Mouse (Mus musculus) layer of hippocampus, adult 18-20 months (tissue): ENCODE results near the gene Ccr4. TPM values are rescaled to one million over a fixed set of nuclear protein-coding genes. Genes with fewer than 3 reads are reported as not detected.

Experiments
- DNase-seq, 2 experiments: peaks; one replicate each; pipeline ENCODE4 v3.0.0; 2022; ENCODE audit warnings: low spot score in 2 of 2
- total RNA-seq, 2 experiments: library from RNA; stranded (reverse); gene quantifications; 2 replicates each; pipeline ENCODE4 v1.2.3; 2021

Ccr4 gene
- total RNA-seq, 2 experiments from 2014 or later: not detected

DNA sequence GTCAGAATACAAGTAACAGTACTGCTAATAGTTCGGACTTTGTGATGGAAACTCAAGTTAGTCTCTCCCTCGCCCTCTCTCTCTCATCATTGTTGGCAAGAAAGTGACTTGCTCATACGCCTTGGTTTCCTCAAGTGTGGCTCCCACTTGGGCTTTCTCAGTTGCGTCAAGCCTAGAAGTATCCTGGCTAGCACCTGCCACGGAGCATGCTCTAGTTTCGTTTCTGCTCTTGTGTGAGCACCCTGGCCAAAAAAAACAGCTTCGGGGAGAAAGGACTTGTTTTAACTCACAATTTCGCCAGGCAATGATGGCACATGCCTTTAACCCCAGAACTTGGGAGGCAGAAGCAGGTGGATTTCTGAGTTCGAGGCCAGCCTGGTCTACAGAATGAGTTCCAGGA, 27.7 kb downstream of the Ccr4 start:
- no peak for DNase-seq

GRCm38 (mm10) chr9:114471892-114472291, 32.8 kb downstream of the Ccr4 start:
- DNase-seq: no peak

DNA sequence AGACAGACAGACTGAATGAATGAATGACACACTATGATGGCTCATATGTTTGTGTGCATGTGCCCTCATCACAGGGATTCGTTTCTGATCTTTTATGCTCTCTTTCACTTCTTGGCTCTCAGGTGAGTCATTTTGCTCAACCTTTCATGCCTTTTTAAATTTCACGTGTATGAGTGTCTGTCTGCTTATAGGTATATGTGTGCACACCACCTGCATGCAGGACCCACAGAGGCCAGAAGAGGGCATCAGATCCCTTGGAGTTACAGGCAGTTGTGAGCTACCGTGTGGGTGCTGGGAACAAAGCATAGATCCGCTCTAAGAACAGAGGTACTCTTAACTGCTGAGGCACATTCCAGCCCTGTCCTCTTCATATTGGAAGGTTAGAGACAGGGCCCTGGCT, 36.0 kb downstream of the Ccr4 start:
- DNase-seq: no peak

- DNase-seq: no peak
Observed at GRCm38 (mm10) chr9:114468217-114468616, 36.5 kb downstream of the Ccr4 start.

GRCm38 (mm10) chr9:114466871-114467270, 37.8 kb downstream of the Ccr4 start:
- DNase-seq: no peak

DNA sequence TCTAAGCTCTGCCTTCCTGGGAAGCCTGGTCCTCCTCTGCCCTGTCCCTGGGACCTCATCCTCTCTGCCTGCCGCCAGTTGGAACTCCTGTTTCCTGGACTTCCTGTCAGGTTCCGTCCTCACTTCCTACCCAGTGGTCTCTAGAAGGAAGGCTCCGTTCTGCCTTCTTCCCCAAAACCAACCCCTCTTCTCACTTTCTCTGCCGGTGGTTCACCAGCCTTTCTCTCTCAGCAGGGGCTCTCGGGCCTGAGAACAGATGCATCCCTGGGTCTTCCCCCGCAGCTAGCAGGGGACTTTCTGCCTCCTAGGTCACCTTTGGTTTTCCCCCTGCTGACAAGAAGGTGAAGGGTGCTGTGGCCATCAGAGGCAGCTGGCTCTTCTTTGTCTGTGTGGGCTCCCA, 39.3 kb downstream of the Ccr4 start:
- no peak for DNase-seq

DNA sequence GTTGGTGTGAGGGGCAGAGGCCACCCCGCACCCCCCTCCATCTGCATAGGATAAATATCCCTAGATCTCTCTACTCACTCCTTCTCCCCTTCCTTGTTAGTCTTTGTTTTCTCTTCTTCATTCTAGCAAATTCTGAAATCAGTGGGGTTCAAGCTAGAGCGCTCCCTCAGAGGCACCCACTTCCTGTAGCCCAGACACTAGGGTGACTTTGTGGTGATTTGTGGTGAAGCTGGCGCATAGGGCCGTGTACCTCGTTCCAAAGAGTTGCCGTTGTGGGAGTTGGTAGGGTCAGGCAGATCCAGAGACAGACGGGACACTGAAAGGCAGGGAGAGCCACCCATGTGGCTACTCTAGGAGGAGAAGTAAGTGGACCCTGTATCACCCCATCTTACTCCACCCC, 42.1 kb downstream of the Ccr4 start:
- no peak for DNase-seq

DNA sequence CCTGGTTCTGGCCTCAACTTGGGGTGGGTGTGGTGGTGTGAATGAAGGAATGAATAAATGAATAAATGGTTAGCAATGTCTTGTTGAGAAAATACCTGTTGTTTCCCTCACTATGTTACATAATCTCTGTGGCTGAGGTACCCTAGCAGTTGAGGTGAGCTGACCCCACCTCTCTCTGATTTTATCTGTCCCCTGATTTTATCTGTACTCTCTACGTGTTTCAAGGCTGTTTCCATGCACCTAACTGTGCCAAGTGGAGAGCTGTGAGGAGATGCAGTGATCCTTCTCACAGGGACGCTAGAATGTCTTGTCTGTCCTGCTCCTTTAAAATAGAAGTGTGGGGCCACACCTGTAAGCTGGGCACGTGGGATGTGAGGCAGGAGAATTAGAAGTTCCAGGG, 46.3 kb downstream of the Ccr4 start:
- DNase-seq: no peak

DNA sequence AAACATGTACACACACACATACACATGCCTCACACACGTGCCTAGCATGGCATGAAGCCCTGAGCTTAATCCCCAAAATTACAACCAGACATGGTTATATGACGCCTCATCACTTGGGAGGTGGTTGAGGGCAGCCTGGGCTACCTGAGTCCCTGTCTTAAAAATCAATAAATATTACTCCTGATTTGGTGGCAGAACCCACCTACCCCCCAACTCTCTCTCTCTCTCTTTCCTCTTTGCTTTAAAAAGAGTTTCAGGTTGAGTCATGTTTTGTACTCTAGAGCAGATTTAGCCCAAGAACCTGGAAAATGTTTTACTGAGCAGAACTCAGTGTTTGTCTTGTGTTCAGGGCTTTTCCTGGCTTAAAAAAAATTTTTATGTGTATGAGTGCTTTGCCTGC, 49.3 kb downstream of the Ccr4 start:
- DNase-seq: no peak

GRCm38 (mm10) chr9:114452418-114452817, 52.3 kb downstream of the Ccr4 start:
- DNase-seq: no peak

DNA sequence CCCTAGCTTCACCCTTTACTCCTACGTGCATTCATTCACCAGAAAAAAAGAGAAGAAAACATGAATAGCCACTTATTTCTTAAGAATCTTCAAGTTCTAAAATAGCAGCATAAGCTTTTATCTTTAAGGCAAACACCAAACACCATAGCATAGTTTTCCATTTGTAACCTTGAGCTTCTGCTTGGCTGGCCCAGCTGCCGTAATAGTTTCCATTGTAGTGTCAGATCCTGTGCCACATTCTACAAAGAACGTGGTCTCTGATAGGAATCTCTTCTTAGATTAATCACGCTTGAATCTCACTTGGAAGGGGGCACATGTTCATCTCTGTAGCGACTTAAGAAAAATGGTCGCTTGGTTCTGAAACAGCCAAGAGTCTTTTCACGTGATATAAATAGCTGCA, 53.1 kb downstream of the Ccr4 start:
- DNase-seq: no peak

GRCm38 (mm10) chr9:114449120-114449754, 55.5 kb downstream of the Ccr4 start:
- DNase-seq: no peak

DNA sequence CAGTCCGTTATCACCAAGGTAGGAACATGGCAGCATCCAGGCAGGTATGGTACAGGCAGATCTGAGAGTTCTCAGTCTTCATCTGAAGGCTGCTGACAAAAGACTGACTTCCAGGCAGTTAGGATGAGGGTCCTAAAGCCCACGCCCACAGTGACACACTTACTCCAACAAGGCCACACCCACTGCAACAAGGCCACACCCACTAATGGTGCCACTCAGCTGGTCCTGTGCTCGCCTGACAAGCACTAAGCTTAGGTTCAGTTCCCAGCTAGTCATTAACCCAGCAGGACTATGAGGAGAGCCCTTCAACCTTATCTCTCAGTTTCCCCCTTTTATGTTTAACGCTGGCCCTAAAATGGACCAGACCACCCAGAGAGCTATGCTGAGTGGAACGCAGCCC, 56.0 kb downstream of the Ccr4 start:
- DNase-seq: no peak

DNA sequence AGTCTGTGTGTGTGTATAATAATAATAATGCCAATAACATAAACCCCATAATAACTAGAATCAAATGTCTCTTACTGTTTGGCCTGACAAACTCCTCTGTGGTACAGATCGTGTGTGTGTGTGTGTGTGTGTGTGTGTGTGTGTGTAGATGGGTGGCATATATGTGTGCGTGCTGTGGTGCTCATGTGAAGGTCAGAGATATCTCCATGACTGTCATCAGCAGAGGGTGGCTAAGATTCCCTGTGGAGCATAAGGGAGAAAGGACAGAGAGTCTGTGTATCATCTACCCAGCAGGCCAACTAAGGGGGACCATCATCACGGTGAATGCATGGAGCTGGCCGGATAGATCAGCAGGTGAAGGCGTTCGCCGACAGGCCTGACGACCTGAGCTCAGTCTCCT, 57.8 kb downstream of the Ccr4 start:
- DNase-seq: no peak

DNA sequence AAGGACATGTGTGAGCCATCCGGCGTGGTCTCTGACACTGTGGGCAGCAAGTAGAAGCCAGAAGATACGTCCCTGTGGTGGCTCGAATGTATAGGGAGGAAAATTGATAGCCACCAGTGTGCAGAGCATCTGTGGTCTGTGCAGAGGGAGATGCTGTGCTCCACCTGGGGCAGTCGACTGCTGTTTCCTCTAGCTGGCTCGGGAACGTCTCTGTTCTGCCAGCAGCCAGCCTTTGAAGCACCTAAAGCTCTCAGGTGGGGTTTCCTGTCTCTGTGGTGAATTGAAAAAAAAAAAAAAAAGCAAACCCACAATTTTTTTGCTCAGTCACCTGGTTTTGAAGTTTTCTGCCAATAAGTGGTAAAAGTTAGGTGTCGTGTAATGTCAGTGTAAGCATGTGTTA, 61.4 kb downstream of the Ccr4 start:
- DNase-seq: no peak

DNA sequence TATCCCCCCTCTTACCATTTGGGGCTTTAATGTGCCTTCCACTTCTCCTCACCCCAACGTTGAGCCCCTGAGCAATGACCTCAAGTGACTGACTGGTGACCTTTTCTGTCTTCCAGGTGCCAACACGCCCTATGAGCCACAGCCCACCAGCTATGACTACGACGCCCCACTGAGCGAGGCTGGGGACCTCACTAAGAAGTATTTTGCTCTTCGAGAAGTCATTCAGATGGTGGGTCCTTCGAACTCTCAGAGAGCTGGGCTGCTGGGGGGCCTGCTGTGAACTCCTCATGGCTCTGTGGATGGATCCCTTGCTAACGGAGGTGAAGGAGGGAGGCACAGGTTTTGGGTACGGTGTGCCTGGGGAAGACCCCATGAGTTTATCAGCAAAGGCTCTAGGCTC, 61.8 kb downstream of the Ccr4 start:
- DNase-seq: no peak

DNA sequence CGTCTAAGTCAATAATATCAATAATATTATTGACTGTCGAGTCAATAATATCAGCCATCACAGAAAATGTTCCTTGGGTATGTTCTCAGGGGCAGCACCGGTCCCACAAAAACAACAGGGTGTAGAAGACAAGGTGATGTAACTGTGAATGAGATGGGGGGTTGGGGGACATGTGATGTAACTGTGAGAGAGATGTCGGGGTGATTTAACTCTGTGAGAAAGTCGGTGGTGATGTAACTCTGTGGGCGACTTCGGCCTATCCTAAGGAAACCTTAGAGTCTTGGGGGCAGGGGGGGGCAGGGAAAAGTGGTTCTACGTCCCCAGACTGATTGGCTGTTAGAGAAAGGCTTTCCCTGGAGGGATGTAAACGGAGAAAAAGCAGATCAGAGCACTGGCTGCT, 62.5 kb downstream of the Ccr4 start:
- DNase-seq: no peak

GRCm38 (mm10) chr9:114440548-114440947, 64.2 kb downstream of the Ccr4 start:
- no peak for DNase-seq

Other genes with a start within 250 kb of the Ccr4 start
- gene Bcl2a1c, start 174.8 kb downstream of the Ccr4 start, total RNA-seq: not detected
- 1 to 10 TPM; 6.8 to 7.8 TPM for gene Crtap, start 114.2 kb downstream of the Ccr4 start, total RNA-seq
- gene Glb1, start 103.8 kb downstream of the Ccr4 start, total RNA-seq: 10 to 100 TPM; 20.1 to 20.9 TPM
- gene Tmppe, start 103.8 kb downstream of the Ccr4 start, total RNA-seq: 10 to 100 TPM; 11.3 to 11.6 TPM
- not detected for gene C130032M10Rik, start 10.8 kb upstream of the Ccr4 start, total RNA-seq
- gene Trim71, start 59.5 kb upstream of the Ccr4 start, total RNA-seq: 1 to 10 TPM; 1.2 to 2.0 TPM
- gene Cnot10, start 135.3 kb upstream of the Ccr4 start, total RNA-seq: 10 to 100 TPM; 50.5 to 54.1 TPM
- gene Dync1li1, start 183.9 kb upstream of the Ccr4 start, total RNA-seq: 10 to 100 TPM; 97.0 to 99.2 TPM
- 10 to 100 TPM; 20.4 to 21.1 TPM for gene Cmtm6, start 226.2 kb upstream of the Ccr4 start, total RNA-seq